Mouse (Mus musculus): ENCODE results near the gene Hacl1. TPM values are rescaled to one million over a fixed set of nuclear protein-coding genes. Genes with fewer than 3 reads are reported as not detected.

The Hacl1 gene
- polyA plus RNA-seq, 1 experiment from 2014 or later: 15.5 TPM

- Histone ChIP-seq H3K4me2 (replicated peaks) (no peak overlapping the region), H3K36me3 (no peaks in the 10 kb centered on the region), H3K4me3 (replicated peaks) (no peak overlapping the region), H3K4me1 (replicated peaks) (peaks cover 14% of the 10 kb centered on the region), H3K9me3 (no peaks in the 10 kb centered on the region), H3K27me3 (replicated peaks) (no peaks in the 10 kb centered on the region), H3K9ac (no peak overlapping the region), H3K27ac (no peak overlapping the region)
- no peak for ATAC-seq
- 63% methylated on average over 5 of the region's 5 CpGs for WGBS
These were observed 81.9 kb downstream of the Hacl1 start for GRCm38 (mm10) chr14:31559216-31559615.

GRCm38 (mm10) chr14:31557784-31558183 is 83.3 kb downstream of the Hacl1 start:
- Histone ChIP-seq H3K27me3 (replicated peaks) (no peaks in the 10 kb centered on the region), H3K4me3 (replicated peaks) (no peak overlapping the region), H3K4me1 (replicated peaks) (peaks cover 10% of the 10 kb centered on the region), H3K9me3 (no peaks in the 10 kb centered on the region), H3K27ac (no peak overlapping the region), H3K36me3 (no peaks in the 10 kb centered on the region), H3K9ac (no peak overlapping the region), H3K4me2 (replicated peaks) (no peak overlapping the region)
- ATAC-seq: no peak
- WGBS: 74% methylated on average over 9 of the region's 9 CpGs

- Histone ChIP-seq H3K4me3 (replicated peaks) (no peak overlapping the region), H3K9me3 (no peaks in the 10 kb centered on the region), H3K4me2 (replicated peaks) (no peak overlapping the region), H3K9ac (no peak overlapping the region), H3K27ac (no peak overlapping the region), H3K27me3 (replicated peaks) (no peaks in the 10 kb centered on the region), H3K4me1 (replicated peaks) (peaks cover 10% of the 10 kb centered on the region), H3K36me3 (no peaks in the 10 kb centered on the region)
- ATAC-seq: no peak
- 82% methylated on average over 8 of the region's 8 CpGs for WGBS
These were observed 83.8 kb downstream of the Hacl1 start for GRCm38 (mm10) chr14:31557273-31557672.

- Histone ChIP-seq H3K9me3 (no peaks in the 10 kb centered on the region), H3K36me3 (no peaks in the 10 kb centered on the region), H3K9ac (no peak overlapping the region), H3K4me1 (replicated peaks) (peaks cover 10% of the 10 kb centered on the region), H3K4me3 (replicated peaks) (no peak overlapping the region), H3K27ac (no peak overlapping the region), H3K4me2 (replicated peaks) (no peak overlapping the region), H3K27me3 (replicated peaks) (no peaks in the 10 kb centered on the region)
- 86% methylated on average over 9 of the region's 9 CpGs for WGBS
- ATAC-seq: no peak
These were observed 84.4 kb downstream of the Hacl1 start for GRCm38 (mm10) chr14:31556526-31557260.

- H3K4me2 ChIP-seq (replicated peaks): no peak overlapping the region
- H3K4me1 ChIP-seq (replicated peaks): peaks cover 3% of the 10 kb centered on the region
- no peak overlapping the region for H3K4me3 ChIP-seq (replicated peaks)
- no peak overlapping the region for H3K27ac ChIP-seq
- no peak overlapping the region for H3K9ac ChIP-seq
- 56% methylated on average over 14 of the region's 14 CpGs for WGBS
- no peaks in the 10 kb centered on the region for H3K27me3 ChIP-seq (replicated peaks)
- no peaks in the 10 kb centered on the region for H3K36me3 ChIP-seq
- ATAC-seq: no peak
- no peaks in the 10 kb centered on the region for H3K9me3 ChIP-seq
These were observed 85.1 kb downstream of the Hacl1 start for GRCm38 (mm10) chr14:31555963-31556434.

- H3K9ac ChIP-seq: no peak overlapping the region
- no peak overlapping the region for H3K4me2 ChIP-seq (replicated peaks)
- no peak for ATAC-seq
- no peak overlapping the region for H3K27ac ChIP-seq
- no peak overlapping the region for H3K4me3 ChIP-seq (replicated peaks)
- no peaks in the 10 kb centered on the region for H3K4me1 ChIP-seq (replicated peaks)
- H3K27me3 ChIP-seq (replicated peaks): no peaks in the 10 kb centered on the region
- 91% methylated on average over 7 of the region's 7 CpGs for WGBS
- H3K36me3 ChIP-seq: no peaks in the 10 kb centered on the region
- H3K9me3 ChIP-seq: no peaks in the 10 kb centered on the region
These were observed 86.1 kb downstream of the Hacl1 start for GRCm38 (mm10) chr14:31555021-31555420.

Other genes starting within 250 kb of the Hacl1 start
- 18.1 and 20.6 TPM in 2 replicates for gene Sh3bp5, start 205.2 kb downstream of the Hacl1 start, polyA plus RNA-seq (2015; fragmentation: Nextera tagmentation; extraction: Ambion mirVana)
- 19.9 and 21.4 TPM in 2 replicates for gene Eaf1, start 146.9 kb downstream of the Hacl1 start, polyA plus RNA-seq (2015; fragmentation: Nextera tagmentation; extraction: Ambion mirVana)
- 52.9 and 54.1 TPM in 2 replicates for gene Mettl6, start 146.2 kb downstream of the Hacl1 start, polyA plus RNA-seq (2015; fragmentation: Nextera tagmentation; extraction: Ambion mirVana)
- gene Colq, start 49.9 kb downstream of the Hacl1 start, polyA plus RNA-seq (2015; fragmentation: Nextera tagmentation; extraction: Ambion mirVana): 0.61 and 0.65 TPM in 2 replicates
- 1.3 TPM in 1 of 2 replicates, not detected in the other for gene Gm49387, start 408 bp downstream of the Hacl1 start, polyA plus RNA-seq (2015; fragmentation: Nextera tagmentation; extraction: Ambion mirVana)
- 27.6 TPM in 2 replicates for gene Btd, start 258 bp downstream of the Hacl1 start, polyA plus RNA-seq (2015; fragmentation: Nextera tagmentation; extraction: Ambion mirVana)
- 6.7 and 7.4 TPM in 2 replicates for gene Ankrd28, start 189.4 kb upstream of the Hacl1 start, polyA plus RNA-seq (2015; fragmentation: Nextera tagmentation; extraction: Ambion mirVana)

Data from intestine, embryonic 15.5 days (tissue).